Comparison of ENCODE assay signal across 20 mouse cellular contexts in genomic region chr2:109913241-109913640, GRCm38 (mm10). TPM values are rescaled to one million over a fixed set of nuclear protein-coding genes. Genes with fewer than 3 reads are reported as not detected.
A peak's percentile ranks its signal among the peaks of the same experiment; 100 is the strongest.
DNase-seq lines count a peak whose midpoint lies in the region; ATAC-seq lines count a peak whose summit lies in the region.
"Had no signal": no experiment of that assay in that cellular context is flagged by ENCODE, and none has a peak within 500 bp of the region (broad histone marks: within the 10 kb centered on the region; RNA-seq: fewer than 3 reads in every experiment).

No protein-coding gene starts in this region.

- 53% methylated on average over 8 of the region's 8 CpGs for WGBS in heart, embryonic 13.5 days
- WGBS in hindbrain, embryonic 16.5 days = 60% methylated on average over 8 of the region's 8 CpGs

- intact Hi-C loops in heart, postnatal 36 days (cut with DNase I) = no loop called here

- H3K9me3 ChIP-seq in heart, embryonic 13.5 days = peaks cover 4% of the 10 kb centered on the region; the same call in 1 of the 2 replicates
- H3K9me3 ChIP-seq in megakaryocyte, embryonic 14.5 days = no peaks in the 10 kb centered on the region
- no peaks in the 10 kb centered on the region for H3K9me3 ChIP-seq in hindbrain, embryonic 16.5 days (ENCODE audit: control insufficient read depth, low read length)
- H3K9me3 ChIP-seq: forebrain, embryonic 13.5 days; hindbrain, embryonic 13.5 days had no signal

- no peaks in the 10 kb centered on the region for H3K36me3 ChIP-seq in heart, embryonic 13.5 days
- H3K36me3 ChIP-seq in megakaryocyte, embryonic 14.5 days (replicated peaks; ENCODE audit: low read length) = no peaks in the 10 kb centered on the region
- no peaks in the 10 kb centered on the region for H3K36me3 ChIP-seq in hindbrain, embryonic 16.5 days (ENCODE audit: control insufficient read depth, insufficient read depth, low read length)
- H3K36me3 ChIP-seq: embryonic facial prominence, embryonic 10.5 days; hindbrain, embryonic 13.5 days had no signal

- H3K4me3 ChIP-seq in heart, embryonic 13.5 days = no peak overlapping the region
- H3K4me3 ChIP-seq in megakaryocyte, embryonic 14.5 days (replicated peaks) = peak overlapping the region; percentile 64
- H3K4me3 ChIP-seq in hindbrain, embryonic 16.5 days (ENCODE audit: low read length) = no peak overlapping the region
- H3K4me3 ChIP-seq: embryonic facial prominence, embryonic 10.5 days; forebrain, embryonic 13.5 days; heart, adult 2 months; hindbrain, embryonic 13.5 days had no signal

- no peak for DNase-seq in heart, postnatal 36 days
- DNase-seq in ZHBTc4 (ENCODE audit: low read depth, low spot score) (peak; percentile 86), adipocyte (ENCODE audit: low spot score) (no peak)
- DNase-seq: adrenal gland, adult 8-10 months; adrenal gland, postnatal 36 days; B cell, adult 2 months; cerebellum, adult 2 months; cerebellum, postnatal 10 days; forebrain, postnatal 0 days; gastrocnemius, postnatal 14 days; heart, adult 2 months had no signal

- 0 out of 2 replicates have a peak overlapping the region, but pooled peaks have one; percentile 9 for H3K4me2 ChIP-seq in heart, embryonic 13.5 days
- H3K4me2 ChIP-seq in hindbrain, embryonic 16.5 days (ENCODE audit: low read length) = no peak overlapping the region
- H3K4me2 ChIP-seq: forebrain, embryonic 13.5 days; heart, embryonic 11.5 days; hindbrain, embryonic 13.5 days had no signal

- H3K4me1 ChIP-seq in heart, embryonic 13.5 days = peaks cover 9% of the 10 kb centered on the region; the same call in 1 of the 2 replicates
- H3K4me1 ChIP-seq in megakaryocyte, embryonic 14.5 days = peaks cover 24% of the 10 kb centered on the region
- no peaks in the 10 kb centered on the region for H3K4me1 ChIP-seq in hindbrain, embryonic 16.5 days (ENCODE audit: control insufficient read depth, insufficient read depth, low read depth, low read length)

- no peak for ATAC-seq in heart, embryonic 13.5 days (ENCODE audit: extremely low read depth, insufficient number of reproducible peaks, low FRiP score, low TSS enrichment)
- no peak for ATAC-seq in megakaryocyte, adult 5-6 weeks (ENCODE audit: poor library complexity, severe bottlenecking)
- no peak for ATAC-seq in hindbrain, embryonic 16.5 days
- ATAC-seq: CD4-positive, CD25-positive, alpha-beta regulatory T cell, adult 4 months; forebrain, embryonic 13.5 days; forebrain, postnatal 0 days had no signal

- H3K27ac ChIP-seq in heart, embryonic 13.5 days (replicated peaks) = no peak overlapping the region
- no peak overlapping the region for H3K27ac ChIP-seq in hindbrain, embryonic 16.5 days (ENCODE audit: low read depth, low read length)
- H3K27ac ChIP-seq: embryonic facial prominence, embryonic 10.5 days; forebrain, embryonic 13.5 days; heart, adult 2 months; hindbrain, embryonic 13.5 days had no signal

- H3K9ac ChIP-seq in heart, embryonic 13.5 days = no peak overlapping the region
- H3K9ac ChIP-seq in hindbrain, embryonic 16.5 days (ENCODE audit: low read depth, low read length) = no peak overlapping the region
- H3K9ac ChIP-seq: forebrain, embryonic 13.5 days; forebrain, postnatal 0 days; hindbrain, embryonic 13.5 days had no signal

- no peaks in the 10 kb centered on the region for H3K27me3 ChIP-seq in heart, embryonic 13.5 days (replicated peaks)
- H3K27me3 ChIP-seq in megakaryocyte, embryonic 14.5 days (replicated peaks) = peaks cover 15% of the 10 kb centered on the region
- no peaks in the 10 kb centered on the region for H3K27me3 ChIP-seq in hindbrain, embryonic 16.5 days (replicated peaks; ENCODE audit: control insufficient read depth, insufficient read depth, low read length)

RNA-seq across cellular contexts. Expression of gene Lgr4, which starts 4.2 kb away (rescaled TPM):
- polyA plus RNA-seq in heart, embryonic 13.5 days (2015; fragmentation: Nextera tagmentation; extraction: Ambion mirVana) = 9.9 and 10.8 TPM in 2 replicates
- total RNA-seq in heart, postnatal 36 days (2021) = 10 to 100 TPM; 26.3 TPM
- 0.02 TPM in 1 of 2 replicates, not detected in the other for polyA plus RNA-seq in megakaryocyte, embryonic 14.5 days (2012; ENCODE audit: insufficient read depth, low replicate concordance)
- 0.94 and 1.3 TPM in 2 replicates for total RNA-seq in megakaryocyte, adult 5-6 weeks (2015)
- total RNA-seq in megakaryocyte, adult 5-6 weeks (2017) = 0.73 and 0.88 TPM in 2 replicates
- polyA plus RNA-seq in hindbrain, embryonic 16.5 days (2015; fragmentation: Nextera tagmentation; extraction: Ambion mirVana) = 7.0 and 7.7 TPM in 2 replicates

RNA-seq across cellular contexts. Expression of gene Lin7c, which starts 22.6 kb away (rescaled TPM):
- polyA plus RNA-seq in heart, embryonic 13.5 days (2015; fragmentation: Nextera tagmentation; extraction: Ambion mirVana) = 35.5 and 35.7 TPM in 2 replicates
- total RNA-seq in heart, postnatal 36 days (2021) = 10 to 100 TPM; 38.8 to 46.3 TPM
- polyA plus RNA-seq in megakaryocyte, embryonic 14.5 days (2012; ENCODE audit: insufficient read depth, low replicate concordance) = 0.21 TPM in 1 of 2 replicates, not detected in the other
- total RNA-seq in megakaryocyte, adult 5-6 weeks (2015) = 48.7 and 52.2 TPM in 2 replicates
- 92.1 and 97.8 TPM in 2 replicates for total RNA-seq in megakaryocyte, adult 5-6 weeks (2017)
- polyA plus RNA-seq in hindbrain, embryonic 16.5 days (2015; fragmentation: Nextera tagmentation; extraction: Ambion mirVana) = 187 and 194 TPM in 2 replicates

Comparison
In these comparisons a context has a peak if more than half of its experiments do, and no peak if none do; other contexts are left out.
1. RNA of gene Lin7c, which starts 22.6 kb away (polyA plus RNA-seq): 187 to 194 TPM in hindbrain, embryonic 16.5 days and 35.5 to 35.7 TPM in heart, embryonic 13.5 days; 0.21 TPM in megakaryocyte, embryonic 14.5 days; every median in the first group is over 10 times any median in the second.